Mouse (Mus musculus) forebrain, postnatal 0 days (tissue): ENCODE data around the gene Sh3bp5. TPM values are rescaled to one million over a fixed set of nuclear protein-coding genes. Genes with fewer than 3 reads are reported as not detected.

ENCODE experiments used
- ATAC-seq: fragments of 200-750 bp; cut with Nextera tagmentation; 2 replicates; pipeline ENCODE4 v1.8.0; 2017; ENCODE audit warnings: mild to moderate bottlenecking, moderate library complexity
- DNase-seq: peaks from one replicate; pipeline ENCODE4 v3.0.0-alpha.2; 2015
- H3K27ac ChIP-seq: fragments of 300-500 bp; sonication (generic); 2 replicates; pipeline ENCODE4 v1.5.1; 2014; ENCODE audit warnings: low read depth, mild to moderate bottlenecking, antibody characterized with exemption, low read length, moderate library complexity, mixed read lengths
- H3K27me3 ChIP-seq: fragments of 300-500 bp; sonication (generic); 2 replicates; pipeline ENCODE4 v1.6.1; 2014; ENCODE audit warnings: mild to moderate bottlenecking, low read length, mixed read lengths; ENCODE audit not compliant: insufficient read depth
- H3K36me3 ChIP-seq: fragments of 300-500 bp; sonication (generic); 2 replicates; pipeline ENCODE4 v1.6.1; 2014; ENCODE audit warnings: mild to moderate bottlenecking, moderate library complexity; ENCODE audit not compliant: insufficient read depth
- H3K4me1 ChIP-seq: fragments of 300-500 bp; sonication (generic); 2 replicates; pipeline ENCODE4 v1.6.1; 2014; ENCODE audit warnings: antibody characterized with exemption; ENCODE audit not compliant: insufficient read depth
- H3K4me2 ChIP-seq: fragments of 300-500 bp; sonication (generic); 2 replicates; pipeline ENCODE4 v1.6.1; 2014; ENCODE audit warnings: low read depth, mild to moderate bottlenecking, moderate library complexity
- H3K4me3 ChIP-seq: fragments of 300-500 bp; sonication (generic); 2 replicates; pipeline ENCODE4 v1.5.1; 2014; ENCODE audit warnings: low read depth, low read length, mixed read lengths
- H3K9ac ChIP-seq: fragments of 300-500 bp; sonication (generic); 2 replicates; pipeline ENCODE4 v1.6.1; 2014; ENCODE audit warnings: mild to moderate bottlenecking
- H3K9me3 ChIP-seq: fragments of 300-500 bp; sonication (generic); 2 replicates; pipeline ENCODE4 v1.6.1; 2016; ENCODE audit warnings: low read length
- CTCF ChIP-seq: sonication (generic); IDR thresholded peaks from 2 replicates; pipeline ENCODE4 v1.5.1; 2016; ENCODE audit warnings: antibody characterized with exemption, control low read depth, low read depth
- WGBS: fragments of 180-500 bp; shearing (Covaris S2); extraction: QIAGEN DNeasy Blood & Tissue Kit; methylation state at CpG from one replicate; pipeline ENCODE4 v1.1.7; 2014; 5-methylcytosine and 5-hydroxymethylcytosine counted together
- polyA plus RNA-seq: library from polyadenylated mRNA; unstranded; fragments of >200 nt; fragmentation: Nextera tagmentation; extraction: Ambion mirVana; gene quantifications from 2 replicates; pipeline ENCODE4 v1.2.1, GENCODE M21; 2015
- total RNA-seq: library from RNA; depleted of rRNA; stranded (reverse); fragments of >200 nt; gene quantifications from 2 replicates; pipeline ENCODE4 v1.2.3, GENCODE M21; 2014

Gene Sh3bp5
- total and polyA plus RNA-seq, 2 experiments from 2014 or later, result 67.9 to 165 TPM

DNA sequence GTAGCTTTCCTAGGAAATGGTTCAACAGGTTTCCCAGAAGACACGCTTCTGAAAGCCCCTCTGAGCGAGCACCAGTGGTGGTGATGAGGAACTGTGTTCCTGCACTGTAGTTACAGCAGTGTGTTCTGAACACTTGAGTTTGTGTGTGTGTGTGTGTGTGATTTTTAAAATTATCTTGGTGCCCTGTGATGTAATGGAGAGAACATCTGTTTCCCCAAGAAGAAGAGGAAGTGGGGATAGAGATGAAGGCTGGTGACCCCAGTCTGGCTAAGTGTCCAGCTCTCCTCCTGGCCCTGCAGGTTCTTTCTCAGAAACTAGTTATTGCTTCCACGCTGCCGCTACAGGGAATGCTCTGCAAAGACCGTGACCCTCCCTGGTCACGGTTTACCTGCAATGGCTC, 61.5 kb downstream of the Sh3bp5 start:
- no peak overlapping the region for H3K27ac ChIP-seq
- 98% methylated on average over 6 of the region's 6 CpGs for WGBS
- no peak overlapping the region for H3K9ac ChIP-seq
- no peak for TF ChIP-seq CTCF
- DNase-seq (no peak), ATAC-seq (no peak)
- no peaks in the 10 kb centered on the region for H3K27me3 ChIP-seq
- H3K4me2 ChIP-seq, result no peak overlapping the region
- no peaks in the 10 kb centered on the region for H3K4me1 ChIP-seq
- H3K9me3 ChIP-seq, result no peaks in the 10 kb centered on the region
- peaks cover 86% of the 10 kb centered on the region for H3K36me3 ChIP-seq
- no peak overlapping the region for H3K4me3 ChIP-seq

DNA sequence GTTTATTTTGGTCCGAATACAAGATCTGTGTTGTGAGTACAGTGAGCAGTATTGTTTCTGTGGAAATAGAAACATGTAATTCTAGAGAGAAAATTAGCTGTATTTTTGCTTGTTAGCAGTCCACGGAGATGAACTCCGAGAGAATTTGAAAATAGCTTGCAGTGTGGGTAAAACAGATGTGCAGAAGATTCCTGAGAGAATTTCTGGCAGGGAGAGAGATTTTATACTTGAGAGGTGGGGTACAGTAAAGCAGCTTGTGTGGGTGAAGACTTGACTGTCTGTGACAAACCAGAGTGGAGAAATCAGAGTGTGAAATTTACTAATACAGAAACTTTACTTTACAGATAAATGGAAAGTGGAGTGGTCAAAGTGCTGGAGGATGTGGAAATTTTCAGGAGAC, 66.5 kb downstream of the Sh3bp5 start:
- peaks cover 56% of the 10 kb centered on the region for H3K36me3 ChIP-seq
- DNase-seq (no peak), ATAC-seq (no peak)
- H3K9ac ChIP-seq, result no peak overlapping the region
- no peak overlapping the region for H3K4me3 ChIP-seq
- H3K4me2 ChIP-seq, result no peak overlapping the region
- H3K4me1 ChIP-seq, result no peaks in the 10 kb centered on the region
- H3K27me3 ChIP-seq, result no peaks in the 10 kb centered on the region
- H3K9me3 ChIP-seq, result no peaks in the 10 kb centered on the region
- no peak for TF ChIP-seq CTCF
- WGBS, result 79% methylated on average over 3 of the region's 3 CpGs
- H3K27ac ChIP-seq, result no peak overlapping the region

DNA sequence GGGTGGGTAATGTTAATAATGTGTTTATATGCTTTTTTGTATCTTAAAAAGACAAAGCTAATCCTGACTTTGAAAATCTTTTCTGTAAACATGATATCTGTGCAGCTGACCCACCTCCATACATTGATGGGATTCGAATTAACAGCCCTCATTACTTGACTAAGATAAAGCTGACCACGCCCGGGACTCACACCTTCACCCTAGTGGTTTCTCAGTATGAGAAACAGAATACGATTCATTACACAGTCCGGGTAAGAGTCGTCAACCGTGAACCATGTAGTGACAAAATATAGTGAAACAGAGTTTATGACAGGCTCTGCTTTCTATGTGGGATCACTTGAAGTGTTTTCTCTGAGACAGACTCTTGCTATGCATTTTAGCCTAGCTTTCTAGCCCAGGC, 67.9 kb downstream of the Sh3bp5 start:
- 96% methylated on average over 7 of the region's 7 CpGs for whole genome bisulfite sequencing
- no peak for DNase-seq
- no peak for TF ChIP-seq CTCF
- no peak for ATAC-seq
- no peaks in the 10 kb centered on the region for H3K4me1 ChIP-seq
- H3K4me2 ChIP-seq, result no peak overlapping the region
- H3K36me3 ChIP-seq, result peaks cover 54% of the 10 kb centered on the region
- H3K4me3 ChIP-seq, result no peak overlapping the region
- no peak overlapping the region for H3K27ac ChIP-seq
- H3K9ac ChIP-seq, result no peak overlapping the region
- H3K27me3 ChIP-seq, result no peaks in the 10 kb centered on the region
- no peaks in the 10 kb centered on the region for H3K9me3 ChIP-seq

DNA sequence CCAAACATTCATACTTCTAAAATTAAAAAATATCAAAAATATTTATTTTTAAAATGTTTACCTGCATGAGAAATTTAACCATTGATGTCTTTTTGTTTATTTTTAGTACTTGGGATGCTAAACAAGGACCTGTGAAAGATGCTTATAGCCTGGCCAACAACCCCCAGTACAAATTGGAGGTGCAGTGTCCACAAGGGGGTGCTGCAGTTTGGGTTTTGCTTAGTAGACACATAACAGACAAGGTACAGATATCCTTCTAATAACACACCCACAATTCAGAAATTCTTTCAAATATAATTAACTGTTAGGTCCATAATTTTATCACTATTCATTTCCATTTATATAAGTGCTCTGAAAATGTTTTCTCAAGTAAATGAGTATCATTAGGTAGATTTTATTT, 70.5 kb downstream of the Sh3bp5 start:
- no peaks in the 10 kb centered on the region for H3K4me1 ChIP-seq
- no peak overlapping the region for H3K27ac ChIP-seq
- H3K27me3 ChIP-seq, result no peaks in the 10 kb centered on the region
- no peak overlapping the region for H3K4me2 ChIP-seq
- DNase-seq, result peak; percentile 66
- peaks cover 53% of the 10 kb centered on the region for H3K36me3 ChIP-seq
- ATAC-seq, result no peak
- peak; percentile 67 for TF ChIP-seq CTCF
- no peak overlapping the region for H3K4me3 ChIP-seq
- no peak overlapping the region for H3K9ac ChIP-seq
- H3K9me3 ChIP-seq, result no peaks in the 10 kb centered on the region

DNA sequence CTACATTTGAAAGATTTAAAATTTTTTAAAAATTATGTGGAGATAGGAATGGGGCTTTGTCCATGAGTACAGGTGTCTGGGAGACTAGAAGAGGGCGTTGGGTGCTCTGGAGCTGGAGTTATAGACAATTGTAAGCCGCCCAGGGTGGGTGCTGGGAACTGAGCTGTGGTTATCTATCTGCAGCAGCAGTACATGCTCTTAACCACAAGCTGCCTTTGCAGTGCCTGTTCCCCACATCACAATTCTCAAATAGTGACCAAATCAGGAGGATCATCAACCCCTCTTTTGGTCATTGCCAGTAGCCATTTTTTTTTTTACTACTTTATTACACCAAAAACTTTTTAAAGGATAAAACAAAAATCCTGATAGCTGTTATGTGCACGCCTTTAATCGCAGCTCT, 71.3 kb downstream of the Sh3bp5 start:
- Histone ChIP-seq H3K4me1 (no peaks in the 10 kb centered on the region), H3K9ac (no peak overlapping the region), H3K4me3 (no peak overlapping the region), H3K4me2 (no peak overlapping the region), H3K9me3 (no peaks in the 10 kb centered on the region), H3K27ac (no peak overlapping the region), H3K27me3 (no peaks in the 10 kb centered on the region), H3K36me3 (peaks cover 52% of the 10 kb centered on the region)
- 95% methylated on average over 4 of the region's 4 CpGs for WGBS
- ATAC-seq (no peak), DNase-seq (no peak)
- TF ChIP-seq CTCF, result no peak

DNA sequence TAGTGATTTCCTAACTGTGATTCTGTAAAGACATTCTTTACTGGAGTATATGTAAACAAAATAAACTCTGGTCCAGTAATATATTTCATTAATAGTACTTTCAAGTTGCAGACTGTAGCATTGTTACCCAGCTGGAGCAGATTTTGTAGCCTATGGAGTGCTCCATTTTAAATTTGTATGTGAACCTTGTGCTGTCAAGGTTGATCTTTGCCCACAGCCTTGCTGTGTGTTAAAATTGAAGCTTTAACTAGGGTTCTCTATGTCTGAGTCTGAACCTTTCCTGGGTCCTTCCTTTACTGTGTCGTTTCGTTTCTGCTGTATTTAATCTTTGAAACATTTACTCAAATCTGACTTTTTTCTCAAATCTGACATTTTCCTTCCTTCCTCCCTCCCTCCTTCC, 73.6 kb downstream of the Sh3bp5 start:
- no peak for DNase-seq
- no peak for TF ChIP-seq CTCF
- ATAC-seq, result no peak
- H3K36me3 ChIP-seq, result peaks cover 60% of the 10 kb centered on the region
- no peaks in the 10 kb centered on the region for H3K9me3 ChIP-seq
- H3K27me3 ChIP-seq, result no peaks in the 10 kb centered on the region
- no peaks in the 10 kb centered on the region for H3K4me1 ChIP-seq
- H3K4me2 ChIP-seq, result no peak overlapping the region
- H3K4me3 ChIP-seq, result no peak overlapping the region
- 90% methylated on average over 2 of the region's 2 CpGs for WGBS
- no peak overlapping the region for H3K27ac ChIP-seq
- no peak overlapping the region for H3K9ac ChIP-seq

DNA sequence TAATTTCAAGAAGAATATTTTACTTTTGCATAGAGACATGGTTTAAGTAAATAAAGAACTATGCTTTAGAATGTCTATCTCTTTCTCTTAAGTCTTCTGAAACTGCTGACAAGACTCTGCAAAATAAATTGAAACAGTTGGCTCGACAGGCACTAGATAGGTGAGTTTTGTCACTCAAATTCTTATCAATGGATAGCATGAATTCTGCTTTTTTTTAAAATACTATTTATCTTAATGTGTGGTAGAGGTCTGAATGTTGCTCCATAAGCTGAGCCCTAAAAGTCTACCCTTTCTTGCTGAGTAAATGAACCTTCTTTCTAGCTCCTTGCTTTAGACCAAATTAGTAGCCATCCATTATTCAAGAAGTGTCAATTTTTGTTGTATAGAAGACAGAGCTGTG, 90.5 kb downstream of the Sh3bp5 start:
- Histone ChIP-seq H3K9ac (no peak overlapping the region), H3K4me3 (no peak overlapping the region), H3K4me2 (no peak overlapping the region), H3K36me3 (peaks cover 34% of the 10 kb centered on the region), H3K9me3 (no peaks in the 10 kb centered on the region), H3K4me1 (no peaks in the 10 kb centered on the region), H3K27ac (no peak overlapping the region), H3K27me3 (no peaks in the 10 kb centered on the region)
- DNase-seq (no peak), ATAC-seq (no peak)
- 85% methylated on average over 1 of the region's 1 CpGs for WGBS
- no peak for TF ChIP-seq CTCF

DNA sequence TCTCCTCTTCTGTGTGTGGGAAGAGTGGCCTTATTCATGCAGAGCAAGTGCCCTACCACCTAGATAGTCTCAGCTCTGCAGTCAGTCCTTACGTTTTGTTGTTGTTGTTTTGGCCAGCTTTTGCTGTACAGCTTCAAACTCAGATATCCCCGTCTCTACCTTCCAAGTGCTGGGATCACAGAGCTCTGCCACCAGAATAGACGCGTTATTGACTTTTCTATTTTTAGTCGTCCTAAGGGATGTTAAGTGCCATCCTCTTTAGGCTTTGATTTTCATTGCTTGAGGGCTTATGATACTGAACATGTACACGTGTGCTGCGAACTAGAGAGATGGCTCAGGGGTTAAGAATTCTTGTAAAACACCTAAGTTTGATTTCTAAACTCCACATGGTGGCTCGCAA, 92.6 kb downstream of the Sh3bp5 start:
- DNase-seq (no peak), ATAC-seq (no peak)
- no peaks in the 10 kb centered on the region for H3K9me3 ChIP-seq
- no peak overlapping the region for H3K27ac ChIP-seq
- H3K4me3 ChIP-seq, result no peak overlapping the region
- no peaks in the 10 kb centered on the region for H3K27me3 ChIP-seq
- no peak overlapping the region for H3K4me2 ChIP-seq
- no peak for TF ChIP-seq CTCF
- WGBS, result 87% methylated on average over 8 of the region's 8 CpGs
- peaks cover 26% of the 10 kb centered on the region for H3K36me3 ChIP-seq
- H3K9ac ChIP-seq, result no peak overlapping the region
- H3K4me1 ChIP-seq, result 0 out of 2 replicates have a peak, but pooled peaks cover 3% of the 10 kb centered on the region
